Mouse (Mus musculus): ENCODE results near the gene Hist1h2bm. TPM values are rescaled to one million over a fixed set of nuclear protein-coding genes. Genes with fewer than 3 reads are reported as not detected.
"Not testable (repeated sequence)": the region's sequence is repeated elsewhere in the genome, so short reads cannot be mapped to it uniquely, and the experiment has no call there.

The Hist1h2bm gene
- polyA plus RNA-seq, 1 experiment from 2014 or later, result 4.6 TPM

- peak; percentile 46 for DNase-seq (ENCODE audit: low spot score)
Observed at GRCm38 (mm10) chr13:21754294-21755001, 32.6 kb downstream of the Hist1h2bm start.

GRCm38 (mm10) chr13:21755707-21756106 is 33.9 kb downstream of the Hist1h2bm start:
- Histone ChIP-seq H3K4me1 (ENCODE audit: control insufficient read depth, insufficient read depth, low read length) (peaks cover 3% of the 10 kb centered on the region; the same call in 1 of the 2 replicates), H3K9ac (ENCODE audit: low read length) (no peak overlapping the region), H3K4me3 (ENCODE audit: low read depth, low read length) (no peak overlapping the region), H3K9me3 (ENCODE audit: control insufficient read depth, low read length) (no peaks in the 10 kb centered on the region), H3K36me3 (ENCODE audit: control insufficient read depth, insufficient read depth, low read length) (no peaks in the 10 kb centered on the region), H3K4me2 (ENCODE audit: low read depth) (no peak overlapping the region), H3K27me3 (ENCODE audit: control insufficient read depth, insufficient read depth, low read length) (no peaks in the 10 kb centered on the region), H3K27ac (ENCODE audit: low read depth, low read length) (no peak overlapping the region)
- no peak for DNase-seq (ENCODE audit: low spot score)
- 81% methylated on average over 1 of the region's 1 CpGs for WGBS
- ATAC-seq (ENCODE audit: insufficient read depth, low FRiP score, low TSS enrichment), result no peak

More at GRCm38 (mm10) chr13:21754294-21755001, 32.6 kb downstream of the Hist1h2bm start:
- H3K27ac ChIP-seq (ENCODE audit: low read depth, low read length), result peak overlapping the region; percentile 76
- H3K27me3 ChIP-seq (ENCODE audit: control insufficient read depth, insufficient read depth, low read length); H3K36me3 ChIP-seq (ENCODE audit: control insufficient read depth, insufficient read depth, low read length); H3K4me1 ChIP-seq (ENCODE audit: control insufficient read depth, insufficient read depth, low read length); H3K9me3 ChIP-seq (ENCODE audit: control insufficient read depth, low read length); ATAC-seq (ENCODE audit: insufficient read depth, low FRiP score, low TSS enrichment): not testable (repeated sequence)
- peak overlapping the region; percentile 38 for H3K4me3 ChIP-seq (ENCODE audit: low read depth, low read length)
- WGBS, result 2% methylated on average over 23 of the region's 26 CpGs
- peak overlapping the region; percentile 26 for H3K9ac ChIP-seq (ENCODE audit: low read length)
- H3K4me2 ChIP-seq (ENCODE audit: low read depth), result peak overlapping the region; percentile 70

Small RNAs within 50 kb of the gene (microRNA-seq; reads per million reads assigned to microRNA genes)
- gene Gm44357 (not detected), gene Gm44367 (not detected), gene Gm44454 (not detected)

Other genes starting within 250 kb of the Hist1h2bm start
- gene Zkscan4, start 243.1 kb upstream of the Hist1h2bm start, polyA plus RNA-seq (2014; fragmentation: Nextera tagmentation; extraction: Ambion mirVana), result 4.0 and 4.5 TPM in 2 replicates
- 3.5 TPM in 1 of 2 replicates, not detected in the other for gene Gm10065, start 242.6 kb upstream of the Hist1h2bm start, polyA plus RNA-seq (2014; fragmentation: Nextera tagmentation; extraction: Ambion mirVana)
- gene AK157302, start 226.8 kb upstream of the Hist1h2bm start, polyA plus RNA-seq (2014; fragmentation: Nextera tagmentation; extraction: Ambion mirVana), result 0.15 and 0.61 TPM in 2 replicates
- gene Gm11273, start 220.6 kb upstream of the Hist1h2bm start, polyA plus RNA-seq (2014; fragmentation: Nextera tagmentation; extraction: Ambion mirVana), result 3.5 and 6.3 TPM in 2 replicates
- gene Zkscan8, start 190.9 kb upstream of the Hist1h2bm start, polyA plus RNA-seq (2014; fragmentation: Nextera tagmentation; extraction: Ambion mirVana), result 10.5 and 12.1 TPM in 2 replicates
- gene Olfr1366, start 179.2 kb upstream of the Hist1h2bm start, polyA plus RNA-seq (2014; fragmentation: Nextera tagmentation; extraction: Ambion mirVana), result 0.12 and 0.23 TPM in 2 replicates
- 0.05 TPM in 1 of 2 replicates, not detected in the other for gene Olfr1535, start 162.2 kb upstream of the Hist1h2bm start, polyA plus RNA-seq (2014; fragmentation: Nextera tagmentation; extraction: Ambion mirVana)
- not detected in 2 replicates for gene Olfr1364, start 140.3 kb upstream of the Hist1h2bm start, polyA plus RNA-seq (2014; fragmentation: Nextera tagmentation; extraction: Ambion mirVana)
- gene Olfr1362, start 108.0 kb upstream of the Hist1h2bm start, polyA plus RNA-seq (2014; fragmentation: Nextera tagmentation; extraction: Ambion mirVana), result not detected in 2 replicates
- gene Olfr11, start 79.5 kb upstream of the Hist1h2bm start, polyA plus RNA-seq (2014; fragmentation: Nextera tagmentation; extraction: Ambion mirVana), result not detected in 2 replicates
- 0.08 TPM in 1 of 2 replicates, not detected in the other for gene Olfr1361, start 58.7 kb upstream of the Hist1h2bm start, polyA plus RNA-seq (2014; fragmentation: Nextera tagmentation; extraction: Ambion mirVana)
- gene Olfr1360, start 44.6 kb upstream of the Hist1h2bm start, polyA plus RNA-seq (2014; fragmentation: Nextera tagmentation; extraction: Ambion mirVana), result not detected in 2 replicates
- not detected in 2 replicates for gene Olfr1359, start 23.9 kb upstream of the Hist1h2bm start, polyA plus RNA-seq (2014; fragmentation: Nextera tagmentation; extraction: Ambion mirVana)
- gene Hist1h2bl, start 5.9 kb upstream of the Hist1h2bm start, polyA plus RNA-seq (2014; fragmentation: Nextera tagmentation; extraction: Ambion mirVana), result 2.1 and 2.3 TPM in 2 replicates
- 13.2 and 19.5 TPM in 2 replicates for gene Hist1h2ai, start 5.6 kb upstream of the Hist1h2bm start, polyA plus RNA-seq (2014; fragmentation: Nextera tagmentation; extraction: Ambion mirVana)
- 5.6 and 23.9 TPM in 2 replicates for gene Hist1h3h, start 4.4 kb upstream of the Hist1h2bm start, polyA plus RNA-seq (2014; fragmentation: Nextera tagmentation; extraction: Ambion mirVana)
- gene Hist1h4j, start 13.0 kb downstream of the Hist1h2bm start, polyA plus RNA-seq (2014; fragmentation: Nextera tagmentation; extraction: Ambion mirVana), result 1.1 and 1.4 TPM in 2 replicates
- 1.8 and 2.3 TPM in 2 replicates for gene Hist1h4k, start 28.5 kb downstream of the Hist1h2bm start, polyA plus RNA-seq (2014; fragmentation: Nextera tagmentation; extraction: Ambion mirVana)
- gene Hist1h2ak, start 31.8 kb downstream of the Hist1h2bm start, polyA plus RNA-seq (2014; fragmentation: Nextera tagmentation; extraction: Ambion mirVana), result 8.1 and 9.3 TPM in 2 replicates
- 2.1 and 3.2 TPM in 2 replicates for gene Hist1h2bn, start 32.1 kb downstream of the Hist1h2bm start, polyA plus RNA-seq (2014; fragmentation: Nextera tagmentation; extraction: Ambion mirVana)
- gene Hist1h1b, start 58.6 kb downstream of the Hist1h2bm start, polyA plus RNA-seq (2014; fragmentation: Nextera tagmentation; extraction: Ambion mirVana), result 15.4 and 16.9 TPM in 2 replicates
- 228 and 229 TPM in 2 replicates for gene Hist1h3i, start 61.3 kb downstream of the Hist1h2bm start, polyA plus RNA-seq (2014; fragmentation: Nextera tagmentation; extraction: Ambion mirVana)
- gene Hist1h2an, start 65.2 kb downstream of the Hist1h2bm start, polyA plus RNA-seq (2014; fragmentation: Nextera tagmentation; extraction: Ambion mirVana), result 11.7 and 14.0 TPM in 2 replicates
- gene Hist1h2bp, start 65.4 kb downstream of the Hist1h2bm start, polyA plus RNA-seq (2014; fragmentation: Nextera tagmentation; extraction: Ambion mirVana), result 2.2 and 2.6 TPM in 2 replicates
- gene Hist1h2bq, start 88.2 kb downstream of the Hist1h2bm start, polyA plus RNA-seq (2014; fragmentation: Nextera tagmentation; extraction: Ambion mirVana), result 20.3 and 20.8 TPM in 2 replicates
- not detected in 2 replicates for gene Hist1h2ao, start 88.4 kb downstream of the Hist1h2bm start, polyA plus RNA-seq (2014; fragmentation: Nextera tagmentation; extraction: Ambion mirVana)
- gene Hist1h4m, start 89.7 kb downstream of the Hist1h2bm start, polyA plus RNA-seq (2014; fragmentation: Nextera tagmentation; extraction: Ambion mirVana), result not detected in 2 replicates
- 10.5 and 15.6 TPM in 2 replicates for gene Hist1h4n, start 110.2 kb downstream of the Hist1h2bm start, polyA plus RNA-seq (2014; fragmentation: Nextera tagmentation; extraction: Ambion mirVana)
- gene Hist1h2ap, start 111.5 kb downstream of the Hist1h2bm start, polyA plus RNA-seq (2014; fragmentation: Nextera tagmentation; extraction: Ambion mirVana), result 4,141 and 4,626 TPM in 2 replicates
- gene Hist1h2br, start 111.7 kb downstream of the Hist1h2bm start, polyA plus RNA-seq (2014; fragmentation: Nextera tagmentation; extraction: Ambion mirVana), result 20.0 TPM in 2 replicates
- gene Zfp184, start 223.1 kb downstream of the Hist1h2bm start, polyA plus RNA-seq (2014; fragmentation: Nextera tagmentation; extraction: Ambion mirVana), result 22.1 and 25.9 TPM in 2 replicates

Measured in neural tube, embryonic 11.5 days (tissue).